Mouse (Mus musculus) MEL (cell line): ENCODE measurements around the gene Hs3st6.

ENCODE experiments used
- CHD1 ChIP-seq: IDR thresholded peaks from 2 replicates; pipeline ENCODE4 v1.6.1; 2012; ENCODE audit warnings: low read depth, mild to moderate bottlenecking, inconsistent platforms, low read length, improper control_type of control experiment
- CTCF ChIP-seq, 3 experiments: IDR thresholded peaks in 2 of 3; conservative IDR thresholded peaks in 1 of 3; 2 replicates each; pipeline ENCODE4 v1.5.1; 2011 to 2012; ENCODE audit warnings: low read length in 3 of 3, low read depth in 2 of 3, mild to moderate bottlenecking in 2 of 3, improper control_type of control experiment in 1 of 3, inconsistent platforms in 1 of 3, mixed read lengths in 1 of 3, moderate library complexity in 1 of 3; ENCODE audit not compliant: control insufficient read depth in 1 of 3, insufficient read depth in 1 of 3, poor library complexity in 1 of 3, severe bottlenecking in 1 of 3
- EP300 ChIP-seq, 2 experiments: IDR thresholded peaks; 2 replicates each; pipeline ENCODE4 v1.6.1; 2011; ENCODE audit warnings: improper control_type of control experiment in 2 of 2, low read length in 2 of 2, low read depth in 1 of 2, mild to moderate bottlenecking in 1 of 2
- MAX ChIP-seq: IDR thresholded peaks from 2 replicates; pipeline ENCODE4 v1.6.1; 2011; ENCODE audit warnings: low read length, improper control_type of control experiment
- MYC ChIP-seq: IDR thresholded peaks from 2 replicates; pipeline ENCODE4 v1.6.1; 2011; ENCODE audit warnings: low read depth, mild to moderate bottlenecking, low read length, improper control_type of control experiment, moderate library complexity
- NELFE ChIP-seq: IDR thresholded peaks from 2 replicates; pipeline ENCODE4 v1.6.1; 2011; ENCODE audit warnings: low read depth, low read length, improper control_type of control experiment
- POLR2A ChIP-seq, 2 experiments: IDR thresholded peaks; 2 replicates each; pipeline ENCODE4 v1.6.1; 2011 to 2012; ENCODE audit warnings: low read length in 2 of 2, mild to moderate bottlenecking in 2 of 2, control low read depth in 1 of 2, improper control_type of control experiment in 1 of 2, low read depth in 1 of 2, moderate library complexity in 1 of 2; ENCODE audit not compliant: control insufficient read depth in 1 of 2, insufficient read depth in 1 of 2, poor library complexity in 1 of 2
- RAD21 ChIP-seq: IDR thresholded peaks from 2 replicates; pipeline ENCODE4 v1.6.1; 2011; ENCODE audit warnings: mild to moderate bottlenecking, low read depth, low read length, improper control_type of control experiment
- SIN3A ChIP-seq: IDR thresholded peaks from 2 replicates; pipeline ENCODE4 v1.6.1; 2012; ENCODE audit warnings: low read length, improper control_type of control experiment, inconsistent platforms
- TAL1 ChIP-seq: IDR thresholded peaks from 2 replicates; pipeline ENCODE4 v1.6.1; 2012; ENCODE audit warnings: mild to moderate bottlenecking, inconsistent platforms, low read length, moderate library complexity, mixed read lengths
- TCF12 ChIP-seq: IDR thresholded peaks from 2 replicates; pipeline ENCODE4 v1.6.1; 2014; ENCODE audit warnings: low read depth, mild to moderate bottlenecking, inconsistent platforms, low read length, improper control_type of control experiment, moderate library complexity
- USF1 ChIP-seq: IDR thresholded peaks from 2 replicates; pipeline ENCODE4 v1.6.1; 2014; ENCODE audit warnings: low read depth, mild to moderate bottlenecking, inconsistent platforms, low read length, improper control_type of control experiment, moderate library complexity
- USF2 ChIP-seq, 2 experiments: IDR thresholded peaks; 2 replicates each; pipeline ENCODE4 v1.6.1; 2011 to 2012; ENCODE audit warnings: improper control_type of control experiment in 2 of 2, low read length in 2 of 2, borderline replicate concordance in 1 of 2, inconsistent platforms in 1 of 2, low read depth in 1 of 2, mild to moderate bottlenecking in 1 of 2; ENCODE audit not compliant: insufficient read depth in 1 of 2
- ZMIZ1 ChIP-seq: IDR thresholded peaks from 2 replicates; pipeline ENCODE4 v1.6.1; 2012; ENCODE audit warnings: low read depth, mild to moderate bottlenecking, inconsistent platforms, low read length, improper control_type of control experiment, moderate library complexity

GRCm38 (mm10) chr17:24723122-24723880 is 29.5 kb upstream of the Hs3st6 start:
- no peak; the same call in 1 of the 2 replicates for TF ChIP-seq NELFE
- no peak; the same call in 1 of the 2 replicates for TF ChIP-seq ZMIZ1
- TF ChIP-seq EP300 (IDR thresholded peaks at IDR 0.05; ENCODE audit: low read depth in 1 of 2, low read length in 2 of 2), result 0 out of 4 replicates have a peak, but pooled peaks of 1 of the 2 experiments have one; percentile 20
- TF ChIP-seq USF1, result no peak
- TF ChIP-seq MAX, result peak; percentile 19; the same call in 1 of the 2 replicates
- TF ChIP-seq SIN3A, result peak; percentile 10; the same call in 1 of the 2 replicates
- TF ChIP-seq USF2 (IDR thresholded peaks at IDR 0.05; ENCODE audit: borderline replicate concordance in 1 of 2, insufficient read depth in 1 of 2, low read depth in 1 of 2, low read length in 2 of 2), result no peak
- TF ChIP-seq RAD21, result no peak
- TF ChIP-seq TAL1, result no peak
- TF ChIP-seq CTCF (IDR thresholded peaks at IDR 0.05 in 2 of 3, conservative IDR thresholded peaks at IDR 0.05 in 1 of 3; ENCODE audit: control insufficient read depth in 1 of 3, insufficient read depth in 1 of 3, low read depth in 2 of 3, low read length in 3 of 3, poor library complexity in 1 of 3, severe bottlenecking in 1 of 3), result no peak
- no peak for TF ChIP-seq CHD1
- TF ChIP-seq POLR2A (IDR thresholded peaks at IDR 0.05; ENCODE audit: control insufficient read depth in 1 of 2, insufficient read depth in 1 of 2, low read depth in 1 of 2, low read length in 2 of 2, poor library complexity in 1 of 2), result no peak
- no peak for TF ChIP-seq TCF12
- no peak for TF ChIP-seq MYC
